Mouse (Mus musculus): ENCODE data around the gene Txndc11.

The Txndc11 gene

GRCm38 (mm10) chr16:11109198-11109740 is 25.2 kb downstream of the Txndc11 start:
- DNase-seq (ENCODE audit: low spot score in 2 of 2), result peak in 1 of 2 experiments; percentile 37

DNA sequence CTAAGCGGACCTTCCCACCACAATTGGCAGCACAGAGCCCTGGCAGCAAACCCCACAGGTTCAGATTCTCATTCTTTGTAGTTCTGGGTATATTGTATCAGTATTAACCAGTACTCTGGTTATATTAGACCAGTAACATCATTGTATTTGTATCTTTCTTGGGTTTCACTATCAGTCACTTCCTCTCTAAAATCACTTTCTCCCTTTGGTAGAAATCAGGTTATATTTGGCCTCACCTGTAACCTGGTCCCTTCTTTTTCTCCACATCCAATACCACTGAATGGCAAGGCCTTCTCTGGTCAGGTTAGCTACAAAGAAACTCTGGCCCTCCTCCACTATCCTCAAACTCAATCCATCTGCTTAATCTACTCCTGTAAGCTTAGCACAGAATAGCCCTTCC is 29.5 kb downstream of the Txndc11 start:
- no peak for DNase-seq (ENCODE audit: low spot score in 2 of 2)

GRCm38 (mm10) chr16:11097301-11097700 is 37.1 kb downstream of the Txndc11 start:
- DNase-seq (ENCODE audit: low spot score in 2 of 2), result no peak

GRCm38 (mm10) chr16:11093717-11094386 is 40.6 kb downstream of the Txndc11 start:
- DNase-seq (ENCODE audit: low spot score in 2 of 2), result no peak

DNA sequence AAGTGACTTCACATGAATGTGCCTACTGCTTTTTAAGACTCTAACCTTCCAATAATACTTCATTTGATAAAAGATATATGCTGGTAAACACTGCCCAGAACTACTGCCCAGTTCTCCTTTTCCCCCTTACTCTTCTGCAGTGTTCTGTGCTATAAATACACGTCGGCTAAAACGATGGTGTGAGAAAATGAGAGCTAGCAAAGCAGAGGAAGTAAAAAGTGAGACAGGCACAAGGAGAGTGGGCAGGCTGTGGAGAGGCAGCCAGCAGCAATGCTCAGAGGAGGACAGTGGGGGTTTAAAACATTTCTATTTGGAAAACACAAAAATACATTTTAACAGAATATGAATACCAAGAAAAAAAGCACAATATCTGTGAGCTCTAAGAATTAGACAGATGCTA is 41.9 kb downstream of the Txndc11 start:
- DNase-seq (ENCODE audit: low spot score in 2 of 2), result peak in 1 of 2 experiments; percentile 79

- DNase-seq (ENCODE audit: low spot score in 2 of 2), result no peak
Measured at GRCm38 (mm10) chr16:11092061-11092460, 42.4 kb downstream of the Txndc11 start.

DNA sequence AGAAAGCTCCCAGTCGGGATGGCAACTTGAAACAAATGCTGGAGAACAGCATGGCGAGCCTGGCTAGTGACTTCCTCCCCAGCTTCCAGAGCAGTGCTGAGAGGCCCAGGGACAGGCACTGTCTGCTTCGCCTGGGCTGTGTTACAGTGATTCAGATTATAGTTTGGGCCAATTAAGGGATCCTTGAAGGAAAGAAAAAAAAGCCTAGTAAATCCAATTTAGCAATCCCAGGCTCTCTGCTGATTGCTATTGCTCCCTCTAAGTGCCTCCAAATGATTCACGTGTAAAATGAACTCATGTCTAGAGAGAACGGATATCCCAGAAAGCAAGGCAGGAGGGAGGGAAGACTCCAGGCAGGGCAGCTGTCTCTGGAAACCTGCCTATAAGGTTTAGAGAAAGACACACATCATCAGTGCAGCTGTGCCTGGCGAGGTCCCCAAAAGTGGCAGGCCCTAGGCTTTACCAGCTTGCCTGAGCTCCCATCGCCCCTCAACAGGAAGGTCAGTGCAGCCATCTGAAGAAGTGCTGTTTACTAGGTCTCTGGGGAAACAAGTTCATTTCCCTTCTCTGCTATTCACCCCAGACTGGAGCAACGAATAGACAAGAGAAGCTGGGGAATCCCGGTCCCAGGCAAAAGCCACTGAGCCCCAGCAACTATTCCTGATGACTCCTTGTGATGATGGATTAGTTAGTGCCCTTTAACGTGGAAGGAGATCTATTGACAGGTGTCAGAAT is 43.4 kb downstream of the Txndc11 start:
- DNase-seq (ENCODE audit: low spot score in 2 of 2), result no peak

- DNase-seq (ENCODE audit: low spot score in 2 of 2), result no peak
Measured at GRCm38 (mm10) chr16:11086856-11087588, 47.4 kb downstream of the Txndc11 start.

- no peak for DNase-seq (ENCODE audit: low spot score in 2 of 2)
Measured at GRCm38 (mm10) chr16:11086299-11086698, 48.2 kb downstream of the Txndc11 start.

DNA sequence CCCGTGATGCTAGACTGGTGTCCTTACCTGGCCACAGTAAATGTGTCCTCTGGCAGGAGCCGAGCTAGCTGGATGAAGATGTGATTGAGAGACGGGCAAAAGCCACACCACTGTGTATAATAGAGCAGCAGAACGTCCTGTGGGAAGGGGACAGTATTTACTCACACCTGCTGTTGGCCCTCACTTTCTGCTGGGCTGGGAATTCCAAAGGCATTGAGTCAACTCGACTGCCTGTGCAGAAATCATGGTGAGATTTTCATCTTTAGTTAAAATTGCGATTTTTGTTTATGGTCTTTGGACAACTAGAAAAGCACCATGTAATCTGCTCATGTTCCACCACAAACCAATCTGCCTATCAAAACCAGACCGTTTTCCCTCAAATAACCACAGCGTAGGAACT is 50.3 kb downstream of the Txndc11 start:
- no peak for DNase-seq (ENCODE audit: low spot score in 2 of 2)

DNA sequence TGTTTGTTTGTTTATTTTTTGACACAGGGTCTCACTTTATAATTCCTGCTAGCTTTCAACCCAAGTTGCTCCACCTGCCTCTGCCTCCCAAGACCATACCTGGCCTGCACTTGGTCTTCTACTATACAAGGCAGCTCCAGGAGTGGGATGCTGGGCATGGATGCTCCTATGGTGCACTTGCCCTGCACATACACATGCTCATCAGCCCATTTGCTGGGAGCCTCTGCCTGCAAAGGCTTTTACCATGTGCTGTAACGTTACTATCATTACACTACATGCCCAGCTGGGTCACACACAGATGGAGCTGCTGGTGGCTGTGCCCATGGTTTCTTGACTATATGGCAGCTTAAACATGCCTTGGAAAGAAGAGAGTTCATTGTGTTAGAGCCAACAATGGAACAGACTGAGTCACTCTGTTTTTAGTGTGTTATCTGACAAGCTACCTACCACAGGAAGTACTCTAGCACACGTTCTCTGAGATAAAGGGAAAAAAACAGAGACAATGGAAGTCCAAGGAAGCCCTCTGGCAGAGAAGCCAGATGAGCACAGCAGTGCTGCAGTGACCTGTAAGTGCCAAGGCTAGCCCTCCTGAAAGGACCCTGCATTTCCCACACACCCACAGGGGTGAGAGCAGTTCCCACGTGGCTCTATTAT is 56.1 kb downstream of the Txndc11 start:
- no peak for DNase-seq (ENCODE audit: low spot score in 2 of 2)

- DNase-seq (ENCODE audit: low spot score in 2 of 2), result no peak
Measured at GRCm38 (mm10) chr16:11077601-11078201, 56.7 kb downstream of the Txndc11 start.

DNA sequence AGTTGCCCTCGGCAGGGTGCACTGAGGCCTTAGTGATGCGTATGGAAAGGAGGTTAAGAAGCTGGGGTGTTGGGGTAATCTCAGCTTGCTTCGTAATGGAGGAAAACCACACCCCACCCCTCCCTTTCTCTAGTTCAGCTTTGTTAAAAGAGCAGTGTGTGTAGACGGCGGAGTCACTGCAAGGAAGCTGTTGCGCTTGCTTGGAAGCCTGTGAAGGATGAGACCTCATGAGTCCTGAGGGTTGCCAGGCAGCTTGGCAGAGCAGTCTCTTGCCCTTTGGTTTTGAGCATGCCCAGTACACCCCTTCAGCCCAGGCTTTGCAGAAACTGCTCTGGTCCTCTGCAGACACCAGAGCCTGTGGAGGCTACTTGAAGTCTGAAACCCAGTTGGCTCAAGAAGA is 61.4 kb downstream of the Txndc11 start:
- no peak for DNase-seq (ENCODE audit: low spot score in 2 of 2)

DNA sequence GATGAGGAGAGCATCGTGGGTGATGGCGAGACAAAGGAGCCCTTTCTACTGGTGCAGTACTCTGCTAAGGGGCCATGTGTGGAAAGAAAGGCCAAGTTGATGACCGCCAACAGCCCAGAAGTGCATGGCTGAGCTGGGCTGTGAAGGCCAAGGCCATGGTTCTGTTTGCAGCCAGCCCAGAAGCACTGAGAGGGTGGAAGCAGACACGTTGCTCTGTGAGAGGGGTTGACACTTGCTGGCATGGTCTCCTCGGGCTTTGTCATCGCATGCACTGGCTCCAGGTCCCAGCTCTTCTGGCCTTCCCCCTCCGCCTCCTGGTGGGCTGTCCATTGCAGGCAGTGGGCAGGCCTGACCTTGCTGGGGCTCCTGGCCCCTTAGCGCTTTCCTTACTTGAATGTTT is 62.0 kb downstream of the Txndc11 start:
- no peak for DNase-seq (ENCODE audit: low spot score in 2 of 2)

DNA sequence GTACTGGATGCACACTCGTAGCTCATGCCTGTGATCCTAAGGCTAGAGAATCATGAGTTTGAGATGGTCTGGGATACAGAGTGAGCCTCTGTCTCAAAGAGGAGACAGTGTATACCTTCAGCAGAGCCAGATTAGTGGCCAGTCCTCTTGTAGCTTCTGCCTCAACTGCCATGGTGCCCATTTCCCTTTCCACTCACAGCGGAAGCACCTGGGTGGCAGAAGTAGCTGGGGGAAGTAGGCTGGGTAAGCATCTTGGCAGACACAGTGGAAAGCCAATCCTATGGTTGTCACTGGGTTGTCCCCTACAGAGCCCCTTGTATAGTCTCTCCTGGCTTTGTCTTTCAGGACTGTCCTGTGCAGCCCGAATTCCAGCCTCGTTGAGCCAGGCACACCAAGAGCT is 62.6 kb downstream of the Txndc11 start:
- DNase-seq (ENCODE audit: low spot score in 2 of 2), result no peak

- DNase-seq (ENCODE audit: low spot score in 2 of 2), result no peak
Measured at GRCm38 (mm10) chr16:11071176-11071575, 63.3 kb downstream of the Txndc11 start.

- DNase-seq (ENCODE audit: low spot score in 2 of 2), result no peak
Measured at GRCm38 (mm10) chr16:11069710-11070420, 64.6 kb downstream of the Txndc11 start.

GRCm38 (mm10) chr16:11069271-11069670 is 65.2 kb downstream of the Txndc11 start:
- DNase-seq (ENCODE audit: low spot score in 2 of 2), result no peak

GRCm38 (mm10) chr16:11068666-11069065 is 65.8 kb downstream of the Txndc11 start:
- no peak for DNase-seq (ENCODE audit: low spot score in 2 of 2)

- no peak for DNase-seq (ENCODE audit: low spot score in 2 of 2)
Measured at GRCm38 (mm10) chr16:11066833-11067191, 67.6 kb downstream of the Txndc11 start.

Measured in frontal cortex, postnatal 36 days (tissue).